Mouse (Mus musculus) liver, embryonic 12.5 days (tissue): ENCODE results near the gene Shpk. TPM values are rescaled to one million over a fixed set of nuclear protein-coding genes. Genes with fewer than 3 reads are reported as not detected.

Experiments
- ATAC-seq: fragments of 200-750 bp; cut with Nextera tagmentation; 2 replicates; pipeline ENCODE4 v1.8.0; 2017; ENCODE audit warnings: moderate number of reproducible peaks, mild to moderate bottlenecking, moderate library complexity
- H3K27ac ChIP-seq: fragments of 300-500 bp; sonication (generic); 2 replicates; pipeline ENCODE4 v1.5.1; 2016; ENCODE audit warnings: mild to moderate bottlenecking
- H3K27me3 ChIP-seq: fragments of 300-500 bp; sonication (generic); replicated peaks from 2 replicates; pipeline ENCODE4 v1.6.1; 2016; ENCODE audit warnings: mild to moderate bottlenecking, moderate library complexity
- H3K36me3 ChIP-seq: fragments of 300-500 bp; sonication (generic); 2 replicates; pipeline ENCODE4 v1.6.1; 2016; ENCODE audit warnings: mild to moderate bottlenecking, moderate library complexity
- H3K4me1 ChIP-seq: fragments of 300-500 bp; sonication (generic); 2 replicates; pipeline ENCODE4 v1.6.1; 2016
- H3K4me2 ChIP-seq: fragments of 300-500 bp; sonication (generic); 2 replicates; pipeline ENCODE4 v1.6.1; 2016; ENCODE audit warnings: mild to moderate bottlenecking, moderate library complexity
- H3K4me3 ChIP-seq: fragments of 300-500 bp; sonication (generic); 2 replicates; pipeline ENCODE4 v1.5.1; 2016; ENCODE audit warnings: mild to moderate bottlenecking, moderate library complexity
- H3K9ac ChIP-seq: fragments of 300-500 bp; sonication (generic); 2 replicates; pipeline ENCODE4 v1.6.1; 2016; ENCODE audit warnings: mild to moderate bottlenecking, moderate library complexity
- H3K9me3 ChIP-seq: fragments of 300-500 bp; sonication (generic); replicated peaks from 2 replicates; pipeline ENCODE4 v1.6.1; 2016; ENCODE audit warnings: mild to moderate bottlenecking, moderate library complexity
- WGBS: fragments of 180-500 bp; shearing (Covaris S2); methylation state at CpG from one replicate; pipeline ENCODE4 v1.1.7; 2016; ENCODE audit not compliant: insufficient replicate concordance; 5-methylcytosine and 5-hydroxymethylcytosine counted together
- polyA plus RNA-seq: library from polyadenylated mRNA; unstranded; fragments of >200 nt; fragmentation: Nextera tagmentation; extraction: Ambion mirVana; gene quantifications from 2 replicates; pipeline ENCODE4 v1.2.1, GENCODE M21; 2016

The Shpk gene
- polyA plus RNA-seq, 1 experiment from 2014 or later: 2.1 TPM

- ATAC-seq: no peak
- 71% methylated on average over 5 of the region's 5 CpGs for WGBS
Measured at GRCm38 (mm10) chr11:73233992-73234391, 34.7 kb downstream of the Shpk start, which contains the start of gene Trpv1. TSS of gene Trpv1 (plus strand) at chr11:73234292.

GRCm38 (mm10) chr11:73235990-73236701 lies 36.9 kb downstream of the Shpk start:
- no peaks in the 10 kb centered on the region for H3K36me3 ChIP-seq
- H3K4me3 ChIP-seq: no peak overlapping the region
- no peak for ATAC-seq
- H3K9me3 ChIP-seq: no peaks in the 10 kb centered on the region
- no peaks in the 10 kb centered on the region for H3K27me3 ChIP-seq
- H3K27ac ChIP-seq: no peak overlapping the region
- no peak overlapping the region for H3K9ac ChIP-seq
- no peaks in the 10 kb centered on the region for H3K4me1 ChIP-seq
- WGBS: 28% methylated on average over 5 of the region's 5 CpGs
- no peak overlapping the region for H3K4me2 ChIP-seq

More at GRCm38 (mm10) chr11:73233992-73234391, 34.7 kb downstream of the Shpk start, which contains the start of gene Trpv1:
- Histone ChIP-seq H3K9ac (no peak within 1 kb of the TSS), H3K4me3 (no peak within 1 kb of the TSS), H3K4me1 (no peaks in the 10 kb centered on the region), H3K9me3 (no peaks in the 10 kb centered on the region), H3K36me3 (no peaks in the 10 kb centered on the region), H3K4me2 (no peak within 1 kb of the TSS), H3K27me3 (no peaks in the 10 kb centered on the region), H3K27ac (no peak within 1 kb of the TSS)

- H3K4me3 ChIP-seq: no peak overlapping the region
- H3K4me1 ChIP-seq: no peaks in the 10 kb centered on the region
- ATAC-seq: no peak
- WGBS: 61% methylated on average over 3 of the region's 3 CpGs
- no peak overlapping the region for H3K27ac ChIP-seq
- H3K4me2 ChIP-seq: no peak overlapping the region
- no peaks in the 10 kb centered on the region for H3K9me3 ChIP-seq
- H3K27me3 ChIP-seq: no peaks in the 10 kb centered on the region
- no peak overlapping the region for H3K9ac ChIP-seq
- H3K36me3 ChIP-seq: no peaks in the 10 kb centered on the region
Measured at GRCm38 (mm10) chr11:73236731-73237130, 37.5 kb downstream of the Shpk start.

- 78% methylated on average over 6 of the region's 6 CpGs for WGBS
- H3K27ac ChIP-seq: no peak overlapping the region
Measured at GRCm38 (mm10) chr11:73242199-73242598, 42.9 kb downstream of the Shpk start.

GRCm38 (mm10) chr11:73242777-73243176 lies 43.5 kb downstream of the Shpk start:
- ATAC-seq: no peak
- no peak overlapping the region for H3K4me2 ChIP-seq
- H3K36me3 ChIP-seq: no peaks in the 10 kb centered on the region
- WGBS: 75% methylated on average over 4 of the region's 4 CpGs
- no peak overlapping the region for H3K4me3 ChIP-seq
- H3K4me1 ChIP-seq: no peaks in the 10 kb centered on the region
- H3K27ac ChIP-seq: no peak overlapping the region
- no peak overlapping the region for H3K9ac ChIP-seq
- H3K9me3 ChIP-seq: no peaks in the 10 kb centered on the region
- no peaks in the 10 kb centered on the region for H3K27me3 ChIP-seq

More at GRCm38 (mm10) chr11:73242199-73242598, 42.9 kb downstream of the Shpk start:
- H3K36me3 ChIP-seq: no peaks in the 10 kb centered on the region
- ATAC-seq: no peak
- no peaks in the 10 kb centered on the region for H3K4me1 ChIP-seq
- H3K9ac ChIP-seq: no peak overlapping the region
- no peaks in the 10 kb centered on the region for H3K9me3 ChIP-seq
- no peaks in the 10 kb centered on the region for H3K27me3 ChIP-seq
- H3K4me3 ChIP-seq: no peak overlapping the region
- no peak overlapping the region for H3K4me2 ChIP-seq

GRCm38 (mm10) chr11:73257362-73257945 lies 58.2 kb downstream of the Shpk start:
- Histone ChIP-seq H3K4me2 (no peak overlapping the region), H3K27ac (no peak overlapping the region), H3K4me3 (no peak overlapping the region), H3K27me3 (no peaks in the 10 kb centered on the region), H3K9me3 (no peaks in the 10 kb centered on the region), H3K9ac (no peak overlapping the region), H3K36me3 (no peaks in the 10 kb centered on the region), H3K4me1 (no peaks in the 10 kb centered on the region)
- no peak for ATAC-seq
- WGBS: 60% methylated on average over 4 of the region's 4 CpGs

- ATAC-seq: no peak
- H3K4me2 ChIP-seq: no peak overlapping the region
- H3K9ac ChIP-seq: no peak overlapping the region
- no peaks in the 10 kb centered on the region for H3K27me3 ChIP-seq
- H3K9me3 ChIP-seq: no peaks in the 10 kb centered on the region
- no peak overlapping the region for H3K4me3 ChIP-seq
- H3K36me3 ChIP-seq: no peaks in the 10 kb centered on the region
- no peaks in the 10 kb centered on the region for H3K4me1 ChIP-seq
- H3K27ac ChIP-seq: no peak overlapping the region
Measured at GRCm38 (mm10) chr11:73258664-73259063, 59.4 kb downstream of the Shpk start.

GRCm38 (mm10) chr11:73260457-73260856 lies 61.2 kb downstream of the Shpk start:
- Histone ChIP-seq H3K9ac (no peak overlapping the region), H3K4me3 (no peak overlapping the region), H3K4me2 (no peak overlapping the region), H3K36me3 (no peaks in the 10 kb centered on the region), H3K4me1 (no peaks in the 10 kb centered on the region), H3K9me3 (no peaks in the 10 kb centered on the region), H3K27ac (no peak overlapping the region), H3K27me3 (no peaks in the 10 kb centered on the region)
- ATAC-seq: no peak
- WGBS: 50% methylated on average over 3 of the region's 3 CpGs

GRCm38 (mm10) chr11:73261385-73261784 lies 62.1 kb downstream of the Shpk start:
- 62% methylated on average over 1 of the region's 1 CpGs for WGBS
- H3K36me3 ChIP-seq: no peaks in the 10 kb centered on the region
- H3K27ac ChIP-seq: no peak overlapping the region
- no peaks in the 10 kb centered on the region for H3K27me3 ChIP-seq
- H3K4me2 ChIP-seq: no peak overlapping the region
- ATAC-seq: no peak
- H3K9ac ChIP-seq: no peak overlapping the region
- H3K4me3 ChIP-seq: no peak overlapping the region
- H3K9me3 ChIP-seq: no peaks in the 10 kb centered on the region
- H3K4me1 ChIP-seq: no peaks in the 10 kb centered on the region

GRCm38 (mm10) chr11:73267267-73267666 lies 68.0 kb downstream of the Shpk start, which contains the start of gene Trpv3:
TSS of gene Trpv3 (plus strand) at chr11:73267388.
- no peak within 1 kb of the TSS for H3K9ac ChIP-seq
- 61% methylated on average over 7 of the region's 7 CpGs for WGBS
- H3K9me3 ChIP-seq: no peaks in the 10 kb centered on the region
- H3K4me1 ChIP-seq: no peaks in the 10 kb centered on the region
- no peak within 1 kb of the TSS for H3K4me3 ChIP-seq
- no peak for ATAC-seq
- no peak within 1 kb of the TSS for H3K27ac ChIP-seq
- H3K27me3 ChIP-seq: no peaks in the 10 kb centered on the region
- no peaks in the 10 kb centered on the region for H3K36me3 ChIP-seq
- H3K4me2 ChIP-seq: no peak within 1 kb of the TSS
